Mouse (Mus musculus) thymus, postnatal 0 days (tissue): ENCODE results near the gene Stip1. TPM values are rescaled to one million over a fixed set of nuclear protein-coding genes. Genes with fewer than 3 reads are reported as not detected.
"Not testable (repeated sequence)": the region's sequence is repeated elsewhere in the genome, so short reads cannot be mapped to it uniquely, and the experiment has no call there.

ENCODE experiments used
- DNase-seq: peaks from one replicate; pipeline ENCODE4 v3.0.0-alpha.2; 2015; ENCODE audit warnings: low spot score
- polyA plus RNA-seq: library from polyadenylated mRNA; unstranded; fragments of >200 nt; fragmentation: Nextera tagmentation; extraction: Ambion mirVana; gene quantifications from 2 replicates; pipeline ENCODE4 v1.2.1, GENCODE M21; 2015

Gene Stip1
- polyA plus RNA-seq, 1 experiment from 2014 or later: 149 TPM

DNA sequence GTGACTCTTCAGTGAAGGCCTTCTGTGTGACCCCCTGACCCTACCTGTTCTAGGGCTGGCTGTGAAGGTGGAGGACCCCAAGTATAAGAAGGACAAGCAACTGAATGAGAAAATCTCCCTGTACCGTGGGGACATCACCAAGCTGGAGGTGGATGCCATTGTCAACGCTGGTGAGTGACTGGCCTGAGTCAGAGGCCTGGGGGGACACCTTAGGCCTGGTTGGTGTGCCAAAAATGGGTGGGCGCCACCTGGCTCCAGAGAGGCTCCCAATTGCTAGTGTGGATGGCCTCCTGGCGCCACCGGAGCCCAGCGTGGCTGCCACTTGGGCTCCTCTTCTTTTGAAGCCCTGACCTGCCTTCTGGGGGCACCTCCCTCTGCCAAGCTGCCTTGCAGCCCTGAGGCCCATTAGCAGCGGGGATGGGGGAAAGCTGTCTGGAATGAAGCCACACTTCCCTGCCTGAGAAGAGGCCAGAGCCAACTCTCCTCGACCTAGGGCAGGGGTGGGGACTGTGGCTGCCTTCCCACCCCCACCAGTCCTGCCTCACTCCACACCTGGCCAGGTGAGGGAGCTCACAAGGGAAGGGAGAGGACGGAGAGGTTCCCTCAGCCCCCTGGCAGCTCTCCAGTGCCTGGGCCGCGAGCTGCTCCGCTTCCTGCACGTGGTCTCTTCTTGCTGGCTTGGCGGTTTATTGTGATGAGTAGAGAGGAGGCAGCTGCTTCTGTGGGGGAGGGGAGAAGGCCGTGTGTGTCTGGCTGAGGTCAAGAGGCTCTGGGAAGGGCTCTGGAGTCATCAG lies 26.5 kb upstream of the Stip1 start:
- peak; percentile 73 for DNase-seq

DNA sequence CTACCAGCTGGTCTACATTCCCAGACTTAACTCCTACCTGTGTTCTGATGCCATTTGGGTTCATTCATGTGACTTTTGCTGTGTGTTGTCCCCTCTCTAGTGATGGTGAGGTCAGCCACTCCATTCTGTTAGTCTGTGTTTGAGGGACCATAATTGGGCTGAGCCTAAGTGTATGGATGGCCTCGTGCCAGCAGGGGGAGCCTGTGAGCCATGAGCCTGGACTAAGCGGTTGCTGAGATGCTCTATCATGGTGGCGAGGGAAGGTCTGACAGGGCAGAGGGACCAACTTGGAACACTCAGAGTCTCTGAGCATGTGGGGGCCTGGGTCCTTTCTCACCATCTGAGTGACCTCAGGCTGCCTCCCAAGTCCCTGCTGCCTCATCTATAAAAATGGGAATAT lies 24.8 kb upstream of the Stip1 start:
- DNase-seq: peak; percentile 86

DNA sequence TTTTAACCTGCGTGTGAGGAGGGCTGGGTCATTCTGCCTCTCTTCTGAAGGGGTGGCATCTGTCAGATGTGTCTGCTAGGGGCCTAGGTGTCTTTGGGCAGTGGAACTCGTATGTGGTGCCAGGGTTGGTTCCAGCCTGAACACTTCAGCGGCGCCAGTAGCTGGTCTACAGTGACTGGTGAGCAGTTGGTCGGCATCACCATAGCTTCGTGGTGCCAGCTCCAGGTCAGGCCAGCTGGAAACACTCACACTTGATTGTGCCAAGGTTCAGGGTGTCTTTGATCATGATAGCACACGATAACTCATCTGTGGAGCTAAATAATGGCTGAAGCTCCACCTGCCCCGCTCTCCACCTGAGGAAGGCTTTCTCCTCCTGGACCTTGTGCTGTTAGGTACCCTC lies 23.1 kb upstream of the Stip1 start:
- no peak for DNase-seq

DNA sequence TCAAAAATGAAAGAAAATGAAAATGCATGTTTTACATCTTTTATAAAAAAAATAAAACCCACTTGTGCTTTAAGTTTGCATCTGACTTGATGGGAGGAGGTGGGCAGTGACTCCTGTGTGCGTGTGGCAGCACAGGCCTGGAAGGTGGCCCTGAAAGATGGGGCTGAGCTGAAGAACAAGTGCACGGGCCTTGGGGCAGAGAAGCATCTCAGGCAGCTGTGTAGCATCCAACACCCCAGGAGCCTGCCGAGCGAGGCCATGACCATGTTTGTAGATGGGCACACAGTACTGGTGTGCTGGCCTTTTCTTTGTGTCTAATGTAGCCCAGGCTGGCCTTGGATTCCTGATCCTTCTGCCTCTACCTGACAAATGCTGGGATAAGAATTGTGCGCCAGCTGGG lies 22.3 kb upstream of the Stip1 start:
- no peak for DNase-seq

DNA sequence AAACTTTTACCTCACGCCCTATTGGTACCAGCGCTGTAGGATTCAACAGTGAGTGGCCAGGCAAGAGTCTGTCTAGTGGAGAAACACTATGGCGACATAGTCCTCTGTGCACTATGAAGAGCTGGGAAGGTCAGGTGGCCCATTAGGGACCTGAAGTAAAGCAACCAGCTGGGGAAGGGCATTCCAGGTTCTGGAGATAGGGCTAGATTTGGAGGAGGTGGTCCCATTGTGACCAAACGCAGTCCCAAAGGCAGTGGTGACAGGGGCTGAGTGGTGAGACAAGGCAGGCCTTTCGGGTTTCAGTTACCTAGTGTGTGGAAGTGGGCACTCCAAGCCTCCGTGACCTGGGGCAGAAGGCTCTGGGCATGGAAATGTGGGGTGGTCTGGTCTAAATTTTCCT lies 18.8 kb upstream of the Stip1 start:
- DNase-seq: no peak

DNA sequence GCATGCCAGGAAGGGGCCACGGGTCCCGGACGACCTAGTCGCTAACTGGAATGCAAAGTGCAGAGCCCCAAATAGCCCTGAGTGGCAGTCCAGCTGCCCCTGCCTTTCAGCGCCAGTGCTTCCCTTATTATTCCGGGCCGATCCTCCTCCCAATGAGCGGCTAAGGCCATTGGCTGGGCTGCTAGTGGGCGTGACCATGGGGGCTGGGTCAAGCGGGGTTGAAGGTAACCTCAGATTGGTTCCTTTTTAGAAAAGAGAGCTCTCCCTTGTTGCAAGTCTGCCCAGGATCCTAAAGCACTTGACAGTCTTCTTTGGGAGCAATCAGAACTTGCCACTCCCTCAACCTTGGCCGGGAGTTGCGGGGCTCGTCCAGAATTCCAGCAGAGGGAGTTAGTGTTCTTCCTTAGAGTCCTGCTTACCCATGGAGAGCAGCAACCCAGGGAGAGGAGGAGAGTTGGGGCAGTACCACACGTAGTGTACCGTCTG lies 18.0 kb upstream of the Stip1 start:
- peak; percentile 69 for DNase-seq

DNA sequence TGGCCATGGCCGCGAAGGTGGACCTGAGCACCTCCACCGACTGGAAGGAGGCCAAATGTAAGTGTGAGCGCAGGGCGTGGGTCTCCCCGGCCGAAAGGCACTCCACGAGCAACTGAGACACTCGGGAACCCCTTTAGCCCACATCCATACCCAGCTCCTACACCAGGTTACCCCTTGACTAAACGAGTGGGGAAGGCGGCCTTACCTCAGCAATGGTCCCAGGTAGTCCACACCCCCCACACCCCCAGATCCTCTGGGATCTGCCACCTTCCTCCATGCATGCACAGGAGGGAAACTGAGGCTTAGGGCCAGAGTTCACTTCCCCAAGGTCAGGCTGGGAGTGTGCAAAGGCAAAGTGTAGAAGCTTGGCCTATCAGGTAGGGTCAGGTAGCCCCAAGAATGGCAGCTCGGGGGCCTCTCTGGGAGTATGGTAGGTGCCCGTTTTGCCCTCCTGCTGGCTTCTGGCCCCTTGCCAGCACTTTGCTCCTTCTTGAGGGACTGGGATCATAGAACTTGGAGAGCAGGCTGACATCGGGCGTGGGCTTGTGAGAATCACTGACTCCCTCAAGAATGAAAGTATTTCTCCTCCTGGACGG lies 17.5 kb upstream of the Stip1 start:
- no peak for DNase-seq

DNA sequence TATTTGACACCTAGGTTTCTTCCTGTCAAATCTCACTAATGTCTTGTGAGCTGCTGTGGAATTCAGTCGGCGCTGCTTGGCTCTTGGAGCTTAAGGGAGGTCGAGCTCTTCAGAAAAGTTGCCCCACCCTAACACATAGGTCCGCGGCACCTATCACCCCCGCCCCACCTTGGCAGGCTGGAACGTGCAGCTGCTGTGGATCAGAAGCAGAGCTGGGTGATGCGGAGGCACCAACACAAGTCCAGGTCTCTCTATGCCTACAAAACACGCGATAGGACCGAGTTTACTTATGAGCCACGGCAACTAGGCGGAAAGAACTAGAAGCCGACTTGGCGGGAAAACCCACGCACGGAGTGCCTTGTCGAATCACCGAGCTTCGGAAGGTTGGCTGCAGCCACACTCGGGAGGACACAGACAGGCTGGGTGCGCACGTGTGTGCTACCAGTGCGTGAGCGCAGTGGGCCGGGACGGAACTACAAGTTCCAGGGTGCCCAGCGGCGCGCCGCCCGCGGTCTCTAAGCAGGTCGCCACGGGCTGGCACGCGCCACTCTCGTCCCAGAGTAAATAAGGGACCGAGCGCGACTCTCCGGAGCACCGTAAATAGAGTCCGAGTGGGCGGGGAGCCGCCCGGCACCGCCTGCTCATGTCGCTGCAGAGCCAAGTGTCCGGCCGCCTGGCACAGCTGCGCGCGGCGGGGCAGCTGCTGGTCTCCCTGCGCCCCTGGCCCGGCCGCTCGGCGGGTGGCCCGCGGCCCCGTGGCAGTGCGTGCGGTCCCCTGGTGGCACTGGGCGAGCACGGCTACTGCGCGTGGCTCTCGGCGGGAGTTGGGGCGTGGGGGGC lies 16.7 kb upstream of the Stip1 start, which contains the start of gene Macrod1:
Macrod1 (plus strand) TSS at position 563 of the 840 bp plus-strand sequence.
- DNase-seq: peak; percentile 80

DNA sequence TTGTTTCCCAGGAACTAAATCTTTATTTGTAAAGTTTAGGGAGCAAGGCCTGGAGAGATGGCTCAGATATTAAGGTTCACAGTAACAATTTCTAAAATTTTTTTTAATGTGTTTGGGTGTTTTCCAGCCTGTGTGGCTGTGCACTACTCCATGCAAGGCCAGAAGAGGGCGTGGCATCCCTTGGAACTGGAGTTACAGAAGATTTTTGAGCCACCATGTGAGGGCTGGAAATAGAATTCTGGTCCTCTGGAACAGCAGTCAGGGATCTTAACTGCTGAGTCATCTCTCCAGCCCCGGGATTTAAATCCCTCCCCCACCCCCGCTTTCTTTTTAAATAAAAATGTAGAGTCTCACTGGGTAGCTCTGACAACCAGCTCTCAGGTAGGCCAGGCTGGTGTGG lies 15.4 kb upstream of the Stip1 start:
- no peak for DNase-seq

DNA sequence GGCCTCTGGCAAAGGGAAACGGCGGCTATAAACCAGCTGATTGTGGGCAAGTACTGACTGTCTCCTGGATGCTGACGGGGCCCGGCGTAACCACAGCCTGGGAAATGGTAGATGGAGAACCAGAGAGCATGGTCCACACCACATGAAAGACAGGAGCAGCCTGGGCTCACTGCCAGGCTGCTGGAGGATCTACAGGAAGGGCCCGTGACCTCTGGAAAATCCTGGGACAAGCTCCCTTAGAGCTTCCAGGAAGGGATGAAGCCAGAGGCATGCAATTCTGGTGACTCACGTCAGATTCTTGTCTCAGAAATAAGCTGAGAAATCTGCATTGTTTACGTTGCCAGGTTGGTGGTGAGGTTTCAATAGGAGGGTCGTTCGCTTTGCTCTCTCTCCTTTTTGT lies 15.0 kb upstream of the Stip1 start:
- no peak for DNase-seq

DNA sequence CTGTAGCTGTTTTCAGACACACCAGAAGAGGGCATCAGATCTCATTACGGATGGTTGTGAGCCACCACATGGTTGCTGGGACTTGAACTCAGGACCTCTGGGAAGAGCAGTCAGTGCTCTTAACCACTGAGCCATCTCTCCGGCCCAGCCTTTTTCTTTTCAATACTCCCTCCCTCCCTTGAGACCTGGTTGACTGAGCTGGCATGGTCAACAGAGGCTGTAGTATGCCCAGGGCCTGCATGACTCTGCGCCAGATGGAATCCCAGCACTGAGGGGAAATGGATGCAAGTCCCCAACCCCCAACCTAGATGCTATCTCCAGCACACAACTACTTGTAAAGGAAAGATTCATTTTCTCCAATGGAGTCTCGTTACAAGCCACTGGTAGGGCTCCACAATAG lies 13.6 kb upstream of the Stip1 start:
- DNase-seq: not testable (repeated sequence)

DNA sequence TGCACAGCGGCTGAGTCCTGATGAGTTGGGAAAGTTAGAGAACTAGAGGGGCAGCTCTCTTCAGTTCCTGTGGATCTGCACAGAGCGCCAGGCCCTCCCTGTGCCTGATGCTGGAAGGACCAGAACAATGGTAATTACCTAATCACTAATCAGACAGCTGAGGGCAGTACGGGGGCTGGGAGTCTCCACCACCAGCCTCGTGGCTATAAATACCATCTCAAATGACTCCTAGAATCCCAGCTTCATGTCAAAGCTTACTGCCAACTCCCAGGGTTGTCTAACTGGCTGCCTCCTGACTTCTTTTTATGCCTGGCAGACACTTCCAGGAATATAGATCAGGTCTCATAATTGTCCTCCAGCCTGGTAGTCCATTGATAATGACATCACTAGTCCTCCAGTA lies 4.9 kb upstream of the Stip1 start:
- DNase-seq: no peak

DNA sequence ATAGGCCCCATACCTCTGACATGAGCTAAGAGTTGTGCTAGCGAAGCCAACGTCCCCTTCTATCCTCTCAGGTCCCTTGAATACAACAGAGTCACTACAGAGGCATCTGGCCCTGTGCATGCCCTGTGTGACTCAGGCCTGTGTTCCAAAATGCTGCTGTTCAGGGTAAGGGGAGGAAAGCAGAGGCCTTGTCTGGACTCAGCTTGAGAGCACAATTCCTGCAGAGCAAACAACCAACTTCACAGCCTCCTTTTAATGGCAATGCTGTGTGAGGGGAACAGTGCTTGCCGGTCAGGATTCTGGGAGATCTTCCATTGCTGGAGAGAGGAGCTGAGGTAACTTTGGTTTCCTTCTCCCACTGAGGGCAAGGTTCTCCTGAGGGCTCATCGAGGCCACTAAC lies 4.5 kb upstream of the Stip1 start:
- no peak for DNase-seq

DNA sequence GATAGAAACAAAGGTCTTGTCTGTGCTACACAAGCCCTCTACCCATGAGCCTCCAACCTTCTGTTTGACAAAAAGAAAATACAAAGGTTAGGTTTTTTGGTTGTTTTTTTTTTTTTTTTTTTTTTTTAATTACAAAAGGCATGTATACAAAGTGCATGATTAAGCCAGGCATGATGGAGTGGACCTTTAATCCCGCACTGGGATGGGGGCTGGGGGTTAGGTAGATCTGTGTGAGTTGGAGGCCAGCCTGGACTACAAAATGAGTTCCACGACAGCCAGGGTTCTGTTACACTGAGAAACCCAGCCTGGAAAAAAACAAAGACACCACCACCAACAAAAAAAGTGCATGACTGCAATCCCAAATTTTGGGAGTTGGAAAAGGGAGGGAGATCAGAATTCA lies 1.4 kb upstream of the Stip1 start:
- DNase-seq: no peak

DNA sequence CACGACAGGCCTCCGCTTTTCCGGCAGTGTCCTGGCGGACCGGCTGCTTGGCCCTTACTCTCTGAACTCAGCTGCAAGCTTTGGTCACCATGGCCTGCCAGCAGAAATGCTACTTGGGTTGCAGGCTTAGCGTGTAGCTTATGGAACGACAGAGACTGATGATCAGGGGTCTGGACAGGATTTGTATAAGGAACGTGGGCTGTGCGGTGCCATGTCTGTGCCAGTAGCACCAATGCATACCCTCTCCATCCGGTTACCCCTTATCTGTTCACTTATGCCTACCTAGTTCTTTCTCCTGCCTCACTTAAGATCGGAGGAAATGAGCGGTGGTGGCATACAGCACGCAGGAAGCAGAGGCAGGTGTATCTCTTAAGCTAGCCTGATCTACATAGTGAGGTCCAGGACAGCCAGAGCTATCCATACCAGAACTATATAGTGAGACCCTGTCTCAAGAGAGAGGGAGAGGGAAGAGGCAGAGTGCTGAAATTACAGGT lies 917 bp upstream of the Stip1 start:
- peak; percentile 57 for DNase-seq

DNA sequence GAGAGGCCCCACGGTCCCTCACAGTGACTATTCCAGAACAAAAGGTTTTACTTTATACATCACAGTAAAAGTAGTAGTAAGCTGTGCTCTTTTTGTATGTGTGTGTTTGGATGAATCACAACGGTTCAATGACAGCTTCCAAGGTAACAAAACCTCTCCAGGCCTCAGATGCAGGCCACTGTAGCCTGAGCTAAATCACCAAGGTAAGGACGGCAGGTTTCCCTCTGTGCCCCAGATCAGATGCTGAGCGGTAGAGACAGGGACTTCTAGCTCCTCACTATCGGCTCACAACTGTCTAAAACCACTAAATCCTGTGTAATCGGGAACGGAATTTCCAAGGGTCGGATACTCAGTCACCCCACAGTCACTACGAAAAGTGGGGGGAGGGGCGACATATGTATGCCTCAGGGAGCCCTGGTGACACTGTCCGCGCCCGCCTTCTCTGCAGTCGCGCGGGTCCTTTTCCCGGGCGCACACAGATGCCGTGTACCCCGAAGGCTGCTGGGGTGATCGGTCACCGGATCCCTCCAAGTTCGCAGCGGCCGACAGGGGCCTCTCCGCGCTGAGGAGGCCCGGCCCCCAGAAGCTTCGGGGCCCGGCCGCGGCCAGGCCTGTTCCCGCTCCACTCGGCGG lies 563 bp downstream of the Stip1 start:
- DNase-seq: peak; percentile 67

DNA sequence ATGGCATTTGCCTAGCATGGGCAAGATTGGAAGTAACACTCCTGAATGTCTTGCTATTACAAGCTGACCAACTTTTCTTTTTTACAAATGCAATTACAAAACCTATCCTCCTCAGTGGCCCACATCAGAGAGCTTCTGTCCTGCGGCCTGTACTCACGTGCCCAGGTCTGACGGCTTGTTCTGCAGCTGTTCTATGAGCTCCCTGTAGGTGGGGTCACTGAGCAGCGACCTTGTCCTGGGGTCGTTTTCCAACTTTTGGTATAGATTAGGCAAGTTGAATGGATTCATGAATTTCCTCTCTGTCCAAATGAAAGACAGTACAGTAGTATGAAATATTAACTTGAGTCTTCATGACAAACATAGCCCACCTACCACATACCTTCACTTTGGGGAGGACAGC lies 5.8 kb downstream of the Stip1 start:
- DNase-seq: no peak

DNA sequence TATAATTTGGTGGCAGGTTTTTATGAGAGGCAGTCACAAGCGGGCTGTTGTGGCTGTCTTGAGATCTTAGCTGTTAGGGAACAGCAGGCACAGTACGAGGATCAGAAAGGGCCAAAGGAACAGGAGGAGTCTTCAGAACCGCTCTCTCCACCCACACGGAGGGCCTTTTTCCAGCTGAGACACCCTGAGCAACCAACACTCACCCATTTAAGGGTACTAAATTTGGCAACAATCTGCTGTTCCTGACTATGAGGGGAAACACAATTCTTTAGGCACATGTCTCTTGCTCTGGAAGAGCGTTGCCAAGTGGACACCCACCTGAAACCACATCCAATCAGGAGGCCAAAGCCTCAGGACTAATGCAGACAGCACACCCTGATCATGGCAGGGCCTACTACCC lies 10.2 kb downstream of the Stip1 start:
- no peak for DNase-seq

DNA sequence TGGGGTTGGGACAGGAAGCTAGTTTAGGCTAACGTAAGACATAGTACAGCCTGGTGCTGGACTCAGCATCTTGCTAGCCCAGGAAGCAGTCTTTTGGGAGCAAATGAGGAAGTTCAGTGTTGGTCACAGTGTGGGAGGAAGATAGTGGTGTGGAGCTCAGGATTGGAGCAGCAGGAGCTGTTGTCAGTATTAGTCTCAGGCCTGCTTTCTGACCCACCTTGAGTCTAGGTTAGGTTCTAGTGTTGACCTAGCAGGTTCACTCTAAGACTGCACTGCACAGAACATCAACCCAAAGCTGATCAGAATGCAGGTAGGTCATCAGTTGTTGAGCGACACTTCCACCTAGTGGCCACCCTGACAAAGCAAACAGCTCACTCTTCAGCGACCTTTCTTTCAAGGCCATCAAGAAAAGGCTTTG lies 19.5 kb downstream of the Stip1 start:
- peak; percentile 84 for DNase-seq

DNA sequence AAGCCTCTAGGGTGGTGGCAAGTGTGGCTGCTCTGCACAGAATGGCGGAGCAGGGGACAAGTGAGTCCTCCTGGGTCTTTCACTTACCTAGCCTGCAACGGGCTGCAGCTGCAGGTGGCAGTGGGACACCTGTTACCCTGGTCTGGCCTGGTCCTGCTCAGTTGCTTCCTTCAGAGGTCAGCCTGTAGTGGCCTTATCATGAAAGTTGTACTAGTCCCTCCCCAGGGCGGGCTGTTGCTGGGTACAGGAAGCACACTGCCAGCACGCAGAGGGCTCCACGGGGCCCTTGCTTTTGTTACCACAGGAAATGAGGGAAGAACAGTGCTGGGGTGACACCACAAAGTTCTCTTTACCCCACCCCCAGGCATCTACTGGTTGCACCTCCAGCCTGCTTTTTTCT lies 20.6 kb downstream of the Stip1 start, which contains the start of gene Fermt3:
Fermt3 (minus strand) TSS at position 279 of the 400 bp plus-strand sequence.
- DNase-seq: peak; percentile 91

DNA sequence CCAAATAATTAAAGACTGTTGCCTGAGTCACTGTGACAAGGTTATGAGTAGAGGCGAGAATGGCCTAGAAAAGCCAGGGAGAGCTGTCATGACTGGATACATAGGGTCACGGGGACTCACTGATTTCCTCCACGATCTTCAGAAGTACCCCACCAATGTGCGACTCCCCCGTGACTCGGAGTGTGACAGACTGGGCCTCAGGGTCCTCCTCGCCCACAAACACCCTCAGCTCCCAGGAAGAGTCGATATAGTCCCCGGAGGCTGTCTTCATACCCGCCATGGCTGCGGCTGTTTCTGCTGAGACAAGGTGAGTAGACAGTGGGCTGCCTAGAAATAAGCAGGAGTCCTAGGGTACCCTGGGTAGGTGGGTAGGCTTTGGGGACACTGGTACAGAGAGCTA lies 21.2 kb downstream of the Stip1 start:
- no peak for DNase-seq
